Mouse (Mus musculus) olfactory bulb, adult 2 months (tissue): ENCODE data around the gene Ubap2.

Experiments
- CTCF ChIP-seq: fragments of 200-500 bp; IDR thresholded peaks from 2 replicates; pipeline ENCODE4 v1.5.1; 2012; ENCODE audit warnings: low read depth, mild to moderate bottlenecking, low read length, moderate library complexity; ENCODE audit not compliant: insufficient read depth
- POLR2A ChIP-seq: fragments of 200-500 bp; IDR thresholded peaks from 2 replicates; pipeline ENCODE4 v1.6.1; 2012; ENCODE audit warnings: mild to moderate bottlenecking, low read depth, low read length, moderate library complexity; ENCODE audit not compliant: insufficient read depth

GRCm38 (mm10) chr4:41315173-41315572, 40.2 kb upstream of the Ubap2 start:
- TF ChIP-seq POLR2A (no peak), CTCF (no peak)
